Mouse (Mus musculus): ENCODE data around the gene C2cd4c.

GRCm38 (mm10) chr10:79571314-79571713 lies 42.5 kb downstream of the C2cd4c start:
- TF ChIP-seq CTCF (IDR thresholded peaks at IDR 0.05; ENCODE audit: extremely low read depth, insufficient read depth, low read length), result no peak
- TF ChIP-seq POLR2A (IDR thresholded peaks at IDR 0.05; ENCODE audit: extremely low read depth, insufficient read depth, low read length), result no peak

Measured in cortical plate, adult 2 months (tissue).